Mouse (Mus musculus): Measurements from ENCODE around the gene Cnn3.

Gene Cnn3

GRCm38 (mm10) chr3:121425861-121426620 is at the start of gene Cnn3:
Gene Cnn3 (plus strand): TSS chr3:121426497.
- DNase-seq = peak; percentile 97 to 98

- peak; percentile 61 to 74 for DNase-seq
Measured at GRCm38 (mm10) chr3:121378708-121379612, 47.3 kb upstream of the Cnn3 start.

- DNase-seq = no peak
Measured at GRCm38 (mm10) chr3:121379699-121380098, 46.6 kb upstream of the Cnn3 start.

- DNase-seq = no peak
Measured at GRCm38 (mm10) chr3:121387471-121388009, 38.8 kb upstream of the Cnn3 start.

- DNase-seq = no peak
Measured at GRCm38 (mm10) chr3:121389366-121389765, 36.9 kb upstream of the Cnn3 start.

- peak; percentile 73 to 81 for DNase-seq
Measured at GRCm38 (mm10) chr3:121389860-121390530, 36.3 kb upstream of the Cnn3 start.

- peak; percentile 53 to 68 for DNase-seq
Measured at GRCm38 (mm10) chr3:121390724-121391123, 35.6 kb upstream of the Cnn3 start.

GRCm38 (mm10) chr3:121395588-121396295 is 30.6 kb upstream of the Cnn3 start:
- peak; percentile 67 to 73 for DNase-seq

- no peak for DNase-seq
Measured at GRCm38 (mm10) chr3:121396561-121396960, 29.7 kb upstream of the Cnn3 start.

- DNase-seq = no peak
Measured at GRCm38 (mm10) chr3:121397007-121397406, 29.3 kb upstream of the Cnn3 start.

GRCm38 (mm10) chr3:121401384-121401783 is 24.9 kb upstream of the Cnn3 start:
- DNase-seq = no peak

GRCm38 (mm10) chr3:121402096-121402495 is 24.2 kb upstream of the Cnn3 start:
- no peak for DNase-seq

- DNase-seq = no peak
Measured at GRCm38 (mm10) chr3:121403449-121403848, 22.8 kb upstream of the Cnn3 start.

- DNase-seq = no peak
Measured at GRCm38 (mm10) chr3:121405101-121405500, 21.2 kb upstream of the Cnn3 start.

- DNase-seq = no peak
Measured at GRCm38 (mm10) chr3:121407417-121407816, 18.9 kb upstream of the Cnn3 start.

GRCm38 (mm10) chr3:121408386-121408785 is 17.9 kb upstream of the Cnn3 start:
- DNase-seq = no peak

- no peak for DNase-seq
Measured at GRCm38 (mm10) chr3:121411450-121411849, 14.8 kb upstream of the Cnn3 start.

GRCm38 (mm10) chr3:121416171-121417154 is 9.8 kb upstream of the Cnn3 start:
- no peak for DNase-seq

GRCm38 (mm10) chr3:121417379-121418250 is 8.7 kb upstream of the Cnn3 start:
- no peak for DNase-seq

GRCm38 (mm10) chr3:121418251-121418601 is 8.1 kb upstream of the Cnn3 start:
- no peak for DNase-seq

All from kidney, postnatal 4 days (tissue).